Mouse (Mus musculus) mouse trophoblast stem cell (cell line): Measurements from ENCODE around the gene Map3k5.

Experiments
- in situ Hi-C, 2 experiments: fragments of 300-500 bp; cut with MseI, MboI; formaldehyde crosslinking; loops; 2 replicates in 1 of 2; 3 replicates in 1 of 2; pipeline ENCODE4 v1.15.1; 2025

Map3k5 gene

GRCm38 (mm10) chr10:20090171-20090570 lies 155.9 kb downstream of the Map3k5 start:
- in situ Hi-C loops, result no loop called here

GRCm38 (mm10) chr10:20091416-20091815 lies 157.1 kb downstream of the Map3k5 start:
- in situ Hi-C loops, result no loop called here

- in situ Hi-C loops, result no loop called here
These were observed 158.1 kb downstream of the Map3k5 start for GRCm38 (mm10) chr10:20092371-20092770.

GRCm38 (mm10) chr10:20101456-20101855 lies 167.2 kb downstream of the Map3k5 start:
- in situ Hi-C loops, result no loop called here

- in situ Hi-C loops, result no loop called here
These were observed 170.1 kb downstream of the Map3k5 start for GRCm38 (mm10) chr10:20104271-20104931.

GRCm38 (mm10) chr10:20105575-20105974 lies 171.3 kb downstream of the Map3k5 start:
- in situ Hi-C loops, result no loop called here

GRCm38 (mm10) chr10:20107031-20107430 lies 172.8 kb downstream of the Map3k5 start:
- in situ Hi-C loops, result no loop called here

- in situ Hi-C loops, result no loop called here
These were observed 177.2 kb downstream of the Map3k5 start for GRCm38 (mm10) chr10:20111508-20111907.

GRCm38 (mm10) chr10:20112026-20112973 lies 178.0 kb downstream of the Map3k5 start:
- in situ Hi-C loops, result no loop called here

GRCm38 (mm10) chr10:20119504-20120425 lies 185.5 kb downstream of the Map3k5 start:
- in situ Hi-C loops, result no loop called here

- in situ Hi-C loops, result no loop called here
These were observed 187.7 kb downstream of the Map3k5 start for GRCm38 (mm10) chr10:20121981-20122380.

- in situ Hi-C loops, result no loop called here
These were observed 189.1 kb downstream of the Map3k5 start for GRCm38 (mm10) chr10:20123401-20123800.

GRCm38 (mm10) chr10:20124576-20124975 lies 190.3 kb downstream of the Map3k5 start:
- in situ Hi-C loops, result no loop called here

GRCm38 (mm10) chr10:20125226-20125625 lies 191.0 kb downstream of the Map3k5 start:
- in situ Hi-C loops, result no loop called here

GRCm38 (mm10) chr10:20132933-20133652 lies 198.8 kb downstream of the Map3k5 start:
- in situ Hi-C loops, result no loop called here

GRCm38 (mm10) chr10:20135350-20136058 lies 201.2 kb downstream of the Map3k5 start:
- in situ Hi-C loops, result no loop called here

- in situ Hi-C loops, result no loop called here
These were observed 202.2 kb downstream of the Map3k5 start for GRCm38 (mm10) chr10:20136505-20136904.

- in situ Hi-C loops, result no loop called here
These were observed 207.1 kb downstream of the Map3k5 start for GRCm38 (mm10) chr10:20141376-20141775.

- in situ Hi-C loops, result no loop called here
These were observed 214.0 kb downstream of the Map3k5 start, which contains the start of gene Map7 for GRCm38 (mm10) chr10:20148130-20148772. Gene Map7 (plus strand): TSS chr10:20148471.

- in situ Hi-C loops, result no loop called here
These were observed 214.5 kb downstream of the Map3k5 start for GRCm38 (mm10) chr10:20148773-20149120.
